Mouse (Mus musculus) midbrain, embryonic 12.5 days (tissue): ENCODE results near the gene Far2. TPM values are rescaled to one million over a fixed set of nuclear protein-coding genes. Genes with fewer than 3 reads are reported as not detected.

Experiments
- ATAC-seq: fragments of 200-750 bp; cut with Nextera tagmentation; 2 replicates; pipeline ENCODE4 v1.8.0; 2017; ENCODE audit warnings: low read depth, moderate TSS enrichment, moderate library complexity; ENCODE audit not compliant: low FRiP score
- H3K27ac ChIP-seq: fragments of 300-500 bp; sonication (generic); replicated peaks from 2 replicates; pipeline ENCODE4 v1.5.1; 2016; ENCODE audit warnings: mild to moderate bottlenecking
- H3K27me3 ChIP-seq: fragments of 300-500 bp; sonication (generic); 2 replicates; pipeline ENCODE4 v1.6.1; 2016; ENCODE audit warnings: mild to moderate bottlenecking
- H3K36me3 ChIP-seq: fragments of 300-500 bp; sonication (generic); 2 replicates; pipeline ENCODE4 v1.6.1; 2016
- H3K4me1 ChIP-seq: fragments of 300-500 bp; sonication (generic); 2 replicates; pipeline ENCODE4 v1.6.1; 2016
- H3K4me2 ChIP-seq: fragments of 300-500 bp; sonication (generic); replicated peaks from 2 replicates; pipeline ENCODE4 v1.6.1; 2016; ENCODE audit warnings: mild to moderate bottlenecking, moderate library complexity
- H3K4me3 ChIP-seq: fragments of 300-500 bp; sonication (generic); 2 replicates; pipeline ENCODE4 v1.5.1; 2016; ENCODE audit warnings: mild to moderate bottlenecking
- H3K9ac ChIP-seq: fragments of 300-500 bp; sonication (generic); replicated peaks from 2 replicates; pipeline ENCODE4 v1.6.1; 2016; ENCODE audit warnings: mild to moderate bottlenecking, moderate library complexity
- H3K9me3 ChIP-seq: fragments of 300-500 bp; sonication (generic); 2 replicates; pipeline ENCODE4 v1.6.1; 2016; ENCODE audit warnings: mild to moderate bottlenecking
- WGBS: fragments of 180-500 bp; shearing (Covaris S2); methylation state at CpG from one replicate; pipeline ENCODE4 v1.1.7; 2016; 5-methylcytosine and 5-hydroxymethylcytosine counted together
- polyA plus RNA-seq: library from polyadenylated mRNA; unstranded; fragments of >200 nt; fragmentation: Nextera tagmentation; extraction: Ambion mirVana; gene quantifications from 2 replicates; pipeline ENCODE4 v1.2.1, GENCODE M21; 2016

Far2 gene
- polyA plus RNA-seq, 1 experiment from 2014 or later = 4.0 TPM

DNA sequence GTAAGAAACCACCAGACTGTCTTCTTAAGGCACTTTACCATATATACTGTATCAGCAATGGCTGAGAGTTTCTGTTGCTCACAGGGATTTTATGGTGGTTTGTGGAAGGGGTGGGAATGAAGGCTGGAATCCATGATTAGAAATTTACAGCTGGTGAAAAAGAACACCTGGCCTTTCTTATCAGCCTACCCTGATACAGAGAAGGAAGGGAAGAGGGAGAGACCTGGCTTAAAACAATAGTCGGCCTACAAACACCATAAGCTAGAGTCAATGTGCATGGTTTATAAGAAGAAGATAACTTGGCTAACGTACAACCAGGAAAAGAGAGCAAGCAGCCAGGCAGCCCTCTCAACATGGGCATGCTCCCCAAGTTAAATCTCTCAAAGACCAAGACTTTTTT lies 37.3 kb downstream of the Far2 start:
- Histone ChIP-seq H3K4me1 (no peaks in the 10 kb centered on the region), H3K9me3 (no peaks in the 10 kb centered on the region), H3K4me3 (no peak overlapping the region), H3K27ac (no peak overlapping the region), H3K27me3 (no peaks in the 10 kb centered on the region), H3K36me3 (no peaks in the 10 kb centered on the region), H3K9ac (no peak overlapping the region), H3K4me2 (no peak overlapping the region)
- ATAC-seq = no peak
- whole genome bisulfite sequencing = 85% methylated on average over 2 of the region's 2 CpGs

DNA sequence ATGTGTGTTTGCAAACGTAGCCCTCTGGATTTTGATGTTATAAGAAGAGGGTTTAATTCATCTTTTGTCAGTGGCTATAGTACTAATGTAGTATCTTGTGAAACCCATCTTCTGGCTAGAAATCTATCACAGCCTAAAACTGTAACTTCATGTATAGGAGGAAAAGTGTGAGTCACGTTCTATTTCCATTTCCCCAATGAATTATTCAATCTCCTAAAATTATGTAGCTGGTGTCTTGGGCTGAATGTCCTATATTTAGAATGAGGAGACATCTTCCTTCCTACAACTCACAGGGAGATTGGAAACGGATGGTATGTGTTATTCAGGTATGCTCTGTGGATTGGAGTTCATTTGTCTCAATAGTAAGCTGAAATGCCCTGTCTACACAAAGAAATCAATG lies 50.0 kb downstream of the Far2 start:
- WGBS = 81% methylated on average over 3 of the region's 3 CpGs

DNA sequence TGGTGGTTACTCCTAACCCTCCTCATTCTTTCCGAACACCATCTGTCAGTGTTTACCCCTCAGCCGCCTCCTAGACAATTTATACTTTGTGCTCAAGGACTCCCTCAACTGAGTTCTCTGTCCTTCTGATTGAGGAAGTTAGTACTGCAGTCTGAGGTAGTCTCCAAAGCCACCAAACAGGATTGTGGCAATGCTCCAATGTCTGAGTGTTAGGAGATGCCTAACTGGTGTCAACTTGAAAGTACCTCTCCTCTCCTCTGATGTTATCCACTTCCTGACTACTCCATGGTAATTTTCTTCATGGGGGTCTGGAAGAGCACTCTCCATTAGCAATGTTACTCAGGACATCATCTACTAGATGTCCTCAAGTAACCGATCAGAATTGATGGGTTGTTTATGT lies 54.9 kb downstream of the Far2 start:
- WGBS = 85% methylated on average over 3 of the region's 3 CpGs
- Histone ChIP-seq H3K9ac (no peak overlapping the region), H3K36me3 (no peaks in the 10 kb centered on the region), H3K4me3 (no peak overlapping the region), H3K9me3 (no peaks in the 10 kb centered on the region), H3K4me2 (no peak overlapping the region), H3K27ac (no peak overlapping the region), H3K4me1 (no peaks in the 10 kb centered on the region), H3K27me3 (no peaks in the 10 kb centered on the region)
- no peak for ATAC-seq

More for the DNA sequence above, 50.0 kb downstream of the Far2 start:
- Histone ChIP-seq H3K36me3 (no peaks in the 10 kb centered on the region), H3K4me2 (no peak overlapping the region), H3K9me3 (no peaks in the 10 kb centered on the region), H3K27me3 (no peaks in the 10 kb centered on the region), H3K4me3 (no peak overlapping the region), H3K27ac (no peak overlapping the region), H3K9ac (no peak overlapping the region), H3K4me1 (no peaks in the 10 kb centered on the region)
- no peak for ATAC-seq

DNA sequence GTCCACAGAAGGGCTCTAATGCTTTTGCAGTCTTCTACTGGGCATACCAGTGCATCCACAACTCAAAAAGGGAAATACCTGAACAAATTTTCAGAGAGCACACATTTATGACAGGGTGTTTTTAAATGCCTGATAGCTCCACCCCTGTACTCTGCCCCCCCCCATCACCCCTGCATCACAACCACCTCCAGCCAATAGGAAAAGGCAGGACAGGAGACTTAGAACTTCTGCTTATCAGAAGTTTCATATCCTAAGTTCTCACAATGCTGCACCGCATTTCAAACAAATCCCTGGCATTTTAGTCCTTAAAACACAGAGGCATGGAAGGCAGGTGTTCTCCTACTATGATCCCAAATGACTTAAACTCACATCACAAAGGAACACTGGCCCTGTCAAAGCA lies 55.4 kb downstream of the Far2 start:
- no peak overlapping the region for H3K9ac ChIP-seq
- H3K27me3 ChIP-seq = no peaks in the 10 kb centered on the region
- no peaks in the 10 kb centered on the region for H3K4me1 ChIP-seq
- H3K36me3 ChIP-seq = no peaks in the 10 kb centered on the region
- H3K27ac ChIP-seq = no peak overlapping the region
- no peaks in the 10 kb centered on the region for H3K9me3 ChIP-seq
- H3K4me3 ChIP-seq = no peak overlapping the region
- H3K4me2 ChIP-seq = no peak overlapping the region
- ATAC-seq = no peak
- WGBS = 92% methylated on average over 1 of the region's 1 CpGs

DNA sequence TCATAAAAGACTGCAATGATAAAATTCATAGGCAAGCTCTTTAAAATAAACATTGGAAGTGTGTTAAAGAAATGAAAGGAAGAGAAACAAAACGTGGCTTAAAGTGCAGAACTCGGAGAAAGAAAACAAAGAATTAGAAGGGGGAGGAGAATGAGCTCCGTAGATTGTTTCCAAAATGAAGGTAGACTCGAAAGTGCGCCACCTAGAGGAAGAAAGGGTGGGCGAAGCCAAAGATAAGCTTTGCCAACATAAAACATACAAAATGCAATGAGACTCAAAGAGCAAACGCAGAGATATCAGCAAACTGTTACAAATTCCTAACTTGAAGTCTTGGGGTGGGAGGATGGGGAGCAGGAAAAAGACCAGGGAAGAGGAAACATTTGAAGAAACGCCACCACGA lies 57.2 kb downstream of the Far2 start:
- Histone ChIP-seq H3K27me3 (no peaks in the 10 kb centered on the region), H3K4me3 (no peak overlapping the region), H3K36me3 (no peaks in the 10 kb centered on the region), H3K4me2 (no peak overlapping the region), H3K4me1 (no peaks in the 10 kb centered on the region), H3K9me3 (no peaks in the 10 kb centered on the region), H3K9ac (no peak overlapping the region), H3K27ac (no peak overlapping the region)
- WGBS = 40% methylated on average over 9 of the region's 9 CpGs
- no peak for ATAC-seq

DNA sequence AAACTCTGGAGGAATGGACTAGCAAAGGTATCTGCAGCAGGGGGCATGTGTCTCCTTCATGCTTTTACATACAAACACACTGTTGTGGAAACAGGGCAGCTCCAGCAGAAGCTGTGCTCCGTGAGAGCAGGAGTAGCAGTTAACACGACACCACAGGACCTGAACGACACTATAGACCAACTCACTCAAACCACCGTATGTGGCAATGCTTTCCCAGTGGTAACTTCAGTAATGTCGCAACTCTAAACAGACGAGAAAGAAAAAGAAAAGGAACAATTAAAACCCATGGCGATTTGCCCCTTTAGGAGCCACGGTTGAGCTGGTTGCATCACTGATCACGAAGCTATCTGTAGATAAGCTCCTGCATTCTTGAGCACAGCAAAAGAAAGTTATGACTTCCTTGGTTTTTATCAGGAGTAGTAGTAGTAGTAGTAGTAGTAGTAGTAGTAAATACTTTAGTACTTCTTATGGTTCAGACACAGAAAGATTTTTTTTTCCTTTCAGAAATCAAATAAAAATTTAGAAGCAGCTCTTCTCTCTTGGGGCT lies 58.7 kb downstream of the Far2 start:
- H3K9ac ChIP-seq = no peak overlapping the region
- 79% methylated on average over 9 of the region's 9 CpGs for WGBS
- no peaks in the 10 kb centered on the region for H3K4me1 ChIP-seq
- H3K9me3 ChIP-seq = no peaks in the 10 kb centered on the region
- H3K4me2 ChIP-seq = no peak overlapping the region
- H3K36me3 ChIP-seq = no peaks in the 10 kb centered on the region
- H3K4me3 ChIP-seq = no peak overlapping the region
- ATAC-seq = no peak
- H3K27ac ChIP-seq = no peak overlapping the region
- H3K27me3 ChIP-seq = no peaks in the 10 kb centered on the region

DNA sequence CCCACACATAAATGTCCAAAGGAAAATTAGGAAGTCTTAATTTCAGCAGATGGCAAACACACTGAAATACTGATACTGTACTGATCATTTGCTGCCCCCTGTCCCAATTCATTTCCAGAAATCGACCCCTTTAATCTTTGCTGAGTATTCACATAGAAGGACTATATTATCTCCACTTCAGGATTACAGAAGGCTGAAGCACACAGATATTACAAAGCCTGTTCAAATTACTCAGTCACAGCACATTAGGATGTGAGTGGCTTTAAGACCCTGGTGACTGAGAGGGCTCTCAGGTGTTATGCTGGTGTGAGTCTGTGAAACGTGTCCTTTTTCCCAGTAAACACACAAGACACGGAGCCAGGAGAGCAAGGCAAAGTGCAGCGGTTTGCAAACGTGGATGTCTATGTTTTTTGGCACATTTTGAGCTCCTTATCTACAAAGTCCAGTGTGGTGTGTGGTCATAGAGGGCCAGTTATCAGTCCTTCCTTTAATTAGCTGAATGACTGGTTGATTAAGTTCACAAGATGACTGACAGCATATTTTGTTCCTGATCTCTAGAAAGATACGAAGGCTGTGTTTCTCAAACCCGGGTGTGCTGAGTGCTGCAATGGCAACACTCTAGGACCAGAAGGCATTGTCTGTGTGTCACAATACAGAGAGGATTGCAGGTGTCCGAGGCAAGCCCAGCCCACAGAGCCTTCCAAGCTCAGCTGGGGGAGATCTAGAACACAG lies 61.8 kb downstream of the Far2 start:
- Histone ChIP-seq H3K27ac (no peak overlapping the region), H3K9ac (no peak overlapping the region), H3K4me3 (no peak overlapping the region), H3K27me3 (no peaks in the 10 kb centered on the region), H3K4me1 (no peaks in the 10 kb centered on the region), H3K9me3 (no peaks in the 10 kb centered on the region), H3K36me3 (no peaks in the 10 kb centered on the region), H3K4me2 (no peak overlapping the region)
- no peak for ATAC-seq
- WGBS = 67% methylated on average over 8 of the region's 8 CpGs

DNA sequence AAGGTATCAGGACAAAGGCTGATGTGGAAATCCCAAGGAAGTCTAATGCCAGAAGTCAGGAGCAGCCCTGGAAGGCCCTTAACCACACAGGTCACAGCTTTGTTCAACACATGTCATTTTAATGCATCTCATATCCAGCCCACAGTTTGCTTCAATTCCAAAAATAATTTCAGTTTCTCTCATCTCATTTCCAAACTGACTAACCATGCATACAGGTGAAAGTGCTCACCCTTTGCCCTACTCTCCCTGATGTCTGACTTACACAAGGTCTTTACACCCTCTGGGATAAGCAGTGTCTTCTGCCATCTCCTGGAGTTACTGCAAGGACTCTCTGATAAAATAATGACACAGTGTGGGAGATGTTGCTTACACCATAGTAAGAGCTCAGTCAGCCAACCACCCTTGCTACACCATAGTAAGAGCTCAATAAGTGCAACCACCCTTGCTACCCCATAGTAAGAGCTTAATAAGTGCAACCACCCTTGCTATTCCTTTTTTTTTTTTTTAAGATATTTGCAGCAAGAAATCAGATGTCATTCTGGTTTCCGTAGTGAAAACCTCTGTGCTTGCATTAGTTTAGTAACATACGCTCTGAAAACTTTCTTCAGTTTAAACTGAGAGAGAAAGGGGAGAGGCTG lies 64.1 kb downstream of the Far2 start:
- Histone ChIP-seq H3K9ac (no peak overlapping the region), H3K4me2 (no peak overlapping the region), H3K27me3 (no peaks in the 10 kb centered on the region), H3K27ac (no peak overlapping the region), H3K36me3 (no peaks in the 10 kb centered on the region), H3K4me1 (no peaks in the 10 kb centered on the region), H3K4me3 (no peak overlapping the region), H3K9me3 (no peaks in the 10 kb centered on the region)
- 92% methylated on average over 2 of the region's 2 CpGs for WGBS
- ATAC-seq = no peak

DNA sequence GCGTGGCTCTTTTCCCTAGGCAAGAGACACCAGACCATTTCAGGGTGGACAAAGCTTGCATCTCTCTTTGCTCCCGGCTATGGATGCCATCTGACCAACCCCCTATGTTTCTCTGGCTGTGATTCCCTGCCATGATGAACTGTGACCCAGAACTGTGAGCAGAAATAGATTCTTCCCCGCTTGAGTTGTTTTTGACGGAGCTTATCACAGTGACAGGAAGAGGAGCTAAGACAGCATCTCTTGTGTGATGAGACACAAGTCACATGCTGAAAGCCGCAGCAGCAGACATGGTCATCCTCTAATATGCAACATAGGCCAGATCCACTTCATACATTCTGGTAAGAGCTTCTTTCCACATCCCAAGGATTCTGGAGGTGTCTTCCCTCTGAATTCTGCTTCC lies 69.3 kb downstream of the Far2 start:
- WGBS = 90% methylated on average over 5 of the region's 5 CpGs
- H3K36me3 ChIP-seq = no peaks in the 10 kb centered on the region
- ATAC-seq = no peak
- H3K4me3 ChIP-seq = no peak overlapping the region
- no peaks in the 10 kb centered on the region for H3K4me1 ChIP-seq
- H3K9me3 ChIP-seq = no peaks in the 10 kb centered on the region
- H3K4me2 ChIP-seq = no peak overlapping the region
- no peaks in the 10 kb centered on the region for H3K27me3 ChIP-seq
- H3K9ac ChIP-seq = no peak overlapping the region
- no peak overlapping the region for H3K27ac ChIP-seq

DNA sequence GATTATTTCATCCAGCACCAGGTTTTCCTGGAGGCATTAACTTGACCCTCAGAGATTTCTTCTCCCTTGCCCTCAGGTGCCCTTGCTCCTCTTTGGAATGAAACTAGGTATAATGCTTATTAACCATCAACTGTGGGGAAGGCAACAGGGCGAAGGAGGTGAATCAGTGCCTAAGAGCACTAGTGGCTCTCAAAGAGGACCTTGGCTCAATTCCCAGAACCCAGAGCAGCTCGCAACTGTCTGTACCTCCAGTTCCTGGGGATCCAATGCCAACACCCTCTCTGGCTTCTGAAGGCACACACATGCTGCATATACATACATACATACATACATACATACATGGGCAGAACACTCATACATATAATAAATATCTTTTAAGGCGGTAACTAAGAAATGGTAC lies 69.8 kb downstream of the Far2 start:
- no peaks in the 10 kb centered on the region for H3K27me3 ChIP-seq
- no peak overlapping the region for H3K27ac ChIP-seq
- H3K4me3 ChIP-seq = no peak overlapping the region
- ATAC-seq = no peak
- no peak overlapping the region for H3K4me2 ChIP-seq
- no peak overlapping the region for H3K9ac ChIP-seq
- H3K4me1 ChIP-seq = no peaks in the 10 kb centered on the region
- no peaks in the 10 kb centered on the region for H3K9me3 ChIP-seq
- no peaks in the 10 kb centered on the region for H3K36me3 ChIP-seq
- WGBS = 84% methylated on average over 3 of the region's 3 CpGs

DNA sequence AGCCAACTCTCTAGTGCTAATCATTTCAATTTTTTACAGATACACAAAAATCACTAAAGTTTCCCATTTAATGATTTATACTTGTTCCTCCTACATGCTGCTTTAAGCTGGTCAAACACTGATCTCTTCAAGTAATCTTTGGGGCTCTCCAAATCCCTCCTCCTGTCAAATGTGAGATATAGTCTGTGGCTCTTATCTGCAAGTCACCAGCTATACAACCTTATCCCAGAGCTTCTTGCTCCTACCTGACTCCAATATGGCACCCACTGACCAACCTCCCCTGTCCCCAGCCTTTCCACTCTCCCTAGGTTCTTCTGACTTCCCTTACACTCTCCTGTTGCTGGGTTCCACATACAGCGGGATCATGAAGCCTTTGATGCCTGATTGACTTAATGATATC lies 70.6 kb downstream of the Far2 start:
- Histone ChIP-seq H3K27ac (no peak overlapping the region), H3K4me3 (no peak overlapping the region), H3K27me3 (no peaks in the 10 kb centered on the region), H3K9me3 (no peaks in the 10 kb centered on the region), H3K4me1 (no peaks in the 10 kb centered on the region), H3K4me2 (no peak overlapping the region), H3K36me3 (no peaks in the 10 kb centered on the region), H3K9ac (no peak overlapping the region)
- no peak for ATAC-seq
- WGBS = 88% methylated on average over 1 of the region's 1 CpGs

DNA sequence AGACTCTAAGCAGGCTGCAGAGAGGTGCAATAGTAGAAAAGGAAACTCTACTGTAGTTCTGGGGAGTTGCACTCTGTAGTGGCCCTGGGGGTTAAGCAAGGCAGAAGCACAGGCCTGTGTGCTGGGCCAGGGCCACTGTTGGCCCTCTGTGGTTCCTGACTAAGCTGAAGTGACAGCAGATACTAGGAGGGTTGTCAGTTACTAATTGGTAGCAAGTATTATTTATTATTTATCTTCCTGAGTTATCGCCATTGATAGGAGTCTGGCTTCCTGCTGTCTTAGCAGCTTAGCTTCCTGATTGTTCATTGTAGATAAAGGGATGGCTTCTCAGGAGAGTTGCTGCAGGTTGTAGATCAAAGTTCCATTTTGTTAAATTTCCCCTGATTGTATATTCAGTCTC lies 73.6 kb downstream of the Far2 start:
- WGBS = 96% methylated on average over 1 of the region's 1 CpGs
- ATAC-seq = no peak
- no peaks in the 10 kb centered on the region for H3K9me3 ChIP-seq
- H3K4me2 ChIP-seq = no peak overlapping the region
- no peak overlapping the region for H3K4me3 ChIP-seq
- no peak overlapping the region for H3K9ac ChIP-seq
- no peaks in the 10 kb centered on the region for H3K4me1 ChIP-seq
- H3K27ac ChIP-seq = no peak overlapping the region
- no peaks in the 10 kb centered on the region for H3K36me3 ChIP-seq
- H3K27me3 ChIP-seq = no peaks in the 10 kb centered on the region
